Mouse (Mus musculus) hindbrain, postnatal 0 days (tissue): ENCODE data around the gene Lrrc8d. TPM values are rescaled to one million over a fixed set of nuclear protein-coding genes. Genes with fewer than 3 reads are reported as not detected.
A peak's percentile ranks its signal among the peaks of the same experiment; 100 is the strongest.
"Not testable (repeated sequence)": the region's sequence is repeated elsewhere in the genome, so short reads cannot be mapped to it uniquely, and the experiment has no call there.

Experiments
- ATAC-seq: fragments of 200-750 bp; cut with Nextera tagmentation; 2 replicates; pipeline ENCODE4 v1.8.0; 2017; ENCODE audit warnings: mild to moderate bottlenecking, moderate TSS enrichment, moderate library complexity
- DNase-seq: peaks from one replicate; pipeline ENCODE4 v3.0.0-alpha.2; 2015; ENCODE audit warnings: low spot score
- H3K27ac ChIP-seq: fragments of 300-500 bp; sonication (generic); 2 replicates; pipeline ENCODE4 v1.5.1; 2014; ENCODE audit warnings: mild to moderate bottlenecking
- H3K27me3 ChIP-seq: fragments of 300-500 bp; sonication (generic); 2 replicates; pipeline ENCODE4 v1.6.1; 2014; ENCODE audit warnings: low read length, mixed read lengths; ENCODE audit not compliant: insufficient read depth
- H3K36me3 ChIP-seq: fragments of 300-500 bp; sonication (generic); 2 replicates; pipeline ENCODE4 v1.6.1; 2014; ENCODE audit warnings: low read length, mixed read lengths; ENCODE audit not compliant: insufficient read depth
- H3K4me1 ChIP-seq: fragments of 300-500 bp; sonication (generic); 2 replicates; pipeline ENCODE4 v1.6.1; 2014; ENCODE audit warnings: antibody characterized with exemption, low read length, mixed read lengths; ENCODE audit not compliant: insufficient read depth
- H3K4me2 ChIP-seq: fragments of 300-500 bp; sonication (generic); 2 replicates; pipeline ENCODE4 v1.6.1; 2014; ENCODE audit warnings: low read depth, mild to moderate bottlenecking, low read length, moderate library complexity, mixed read lengths
- H3K4me3 ChIP-seq: fragments of 300-500 bp; sonication (generic); 2 replicates; pipeline ENCODE4 v1.5.1; 2014; ENCODE audit warnings: low read length
- H3K9ac ChIP-seq: fragments of 300-500 bp; sonication (generic); replicated peaks from 2 replicates; pipeline ENCODE4 v1.6.1; 2014; ENCODE audit warnings: mild to moderate bottlenecking, low read length, moderate library complexity, mixed read lengths
- H3K9me3 ChIP-seq: fragments of 300-500 bp; sonication (generic); 2 replicates; pipeline ENCODE4 v1.6.1; 2016; ENCODE audit warnings: low read length, mixed read lengths
- CTCF ChIP-seq: IDR thresholded peaks from 2 replicates; pipeline ENCODE4 v1.5.1; 2016; ENCODE audit warnings: antibody characterized with exemption, control low read depth, low read depth
- WGBS: fragments of 180-500 bp; shearing (Covaris S2); extraction: QIAGEN DNeasy Blood & Tissue Kit; methylation state at CpG from one replicate; pipeline ENCODE4 v1.1.7; 2014; 5-methylcytosine and 5-hydroxymethylcytosine counted together
- polyA plus RNA-seq: library from polyadenylated mRNA; unstranded; fragments of >200 nt; fragmentation: Nextera tagmentation; extraction: Ambion mirVana; gene quantifications from 2 replicates; pipeline ENCODE4 v1.2.1, GENCODE M21; 2015
- total RNA-seq: library from RNA; depleted of rRNA; stranded (reverse); fragments of >200 nt; gene quantifications from 2 replicates; pipeline ENCODE4 v1.2.3, GENCODE M21; 2014

The Lrrc8d gene
- total and polyA plus RNA-seq, 2 experiments from 2014 or later: 11.7 to 27.7 TPM

DNA sequence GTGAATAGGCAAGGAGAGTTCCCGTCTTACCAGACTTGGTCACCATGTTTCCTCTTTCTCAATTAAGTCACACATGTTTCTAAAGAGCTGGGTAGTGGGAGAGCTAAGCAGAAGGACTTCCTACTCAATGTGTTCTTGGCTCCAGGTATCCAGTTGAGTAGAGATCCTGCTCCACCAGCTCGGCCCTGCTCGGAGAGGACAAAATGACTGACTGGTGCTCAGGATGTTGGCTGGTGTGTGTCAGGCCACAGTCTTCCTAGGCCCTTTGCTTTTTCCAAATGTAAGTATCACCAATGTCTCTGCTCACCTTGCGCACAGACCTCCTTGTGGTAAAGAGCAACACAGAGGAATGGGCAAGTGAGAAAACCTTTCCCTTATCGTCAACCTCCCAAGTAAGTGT is 161.8 kb downstream of the Lrrc8d start:
- 94% methylated on average over 5 of the region's 5 CpGs for WGBS

GRCm38 (mm10) chr5:105865110-105865628 is 165.4 kb downstream of the Lrrc8d start:
- not testable (repeated sequence) for H3K36me3 ChIP-seq, H3K27me3 ChIP-seq, ATAC-seq, H3K4me3 ChIP-seq, H3K9ac ChIP-seq, H3K9me3 ChIP-seq, DNase-seq, H3K27ac ChIP-seq, H3K4me1 ChIP-seq, H3K4me2 ChIP-seq
- WGBS: 52% methylated on average over 5 of the region's 5 CpGs

More for the DNA sequence above, 161.8 kb downstream of the Lrrc8d start:
- Histone ChIP-seq H3K27ac (no peak overlapping the region), H3K4me2 (no peak overlapping the region), H3K36me3 (no peaks in the 10 kb centered on the region), H3K4me1 (no peaks in the 10 kb centered on the region), H3K27me3 (no peaks in the 10 kb centered on the region), H3K9me3 (no peaks in the 10 kb centered on the region), H3K4me3 (no peak overlapping the region), H3K9ac (no peak overlapping the region)
- DNase-seq (no peak), ATAC-seq (no peak)
- no peak for TF ChIP-seq CTCF

DNA sequence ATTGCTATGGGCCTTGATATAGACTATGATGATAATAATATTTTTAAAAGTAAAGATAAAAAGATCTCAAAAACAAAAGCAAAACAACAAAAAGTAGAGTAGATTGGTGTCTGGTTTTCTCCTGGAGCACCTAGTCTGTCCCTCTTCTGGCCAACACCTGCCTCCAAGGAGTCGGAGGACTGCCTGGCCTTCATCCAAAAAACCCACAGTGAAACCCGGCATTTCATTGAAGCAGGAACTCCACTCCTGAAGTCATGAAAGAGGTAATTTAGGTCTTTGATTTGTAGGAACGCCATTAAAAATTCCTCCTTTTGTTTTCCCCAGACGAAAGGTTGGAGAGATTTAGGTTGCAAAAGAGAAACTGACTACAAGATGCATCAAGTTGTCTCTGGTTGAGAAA is 167.7 kb downstream of the Lrrc8d start:
- no peaks in the 10 kb centered on the region; the same call in 1 of the 2 replicates for H3K4me1 ChIP-seq
- H3K36me3 ChIP-seq: no peaks in the 10 kb centered on the region
- no peaks in the 10 kb centered on the region for H3K27me3 ChIP-seq
- 18% methylated on average over 4 of the region's 4 CpGs for WGBS
- no peak overlapping the region for H3K9ac ChIP-seq
- no peak for ATAC-seq
- TF ChIP-seq CTCF: no peak
- H3K9me3 ChIP-seq: no peaks in the 10 kb centered on the region
- no peak overlapping the region for H3K4me3 ChIP-seq
- no peak for DNase-seq
- no peak overlapping the region for H3K4me2 ChIP-seq
- H3K27ac ChIP-seq: no peak overlapping the region

DNA sequence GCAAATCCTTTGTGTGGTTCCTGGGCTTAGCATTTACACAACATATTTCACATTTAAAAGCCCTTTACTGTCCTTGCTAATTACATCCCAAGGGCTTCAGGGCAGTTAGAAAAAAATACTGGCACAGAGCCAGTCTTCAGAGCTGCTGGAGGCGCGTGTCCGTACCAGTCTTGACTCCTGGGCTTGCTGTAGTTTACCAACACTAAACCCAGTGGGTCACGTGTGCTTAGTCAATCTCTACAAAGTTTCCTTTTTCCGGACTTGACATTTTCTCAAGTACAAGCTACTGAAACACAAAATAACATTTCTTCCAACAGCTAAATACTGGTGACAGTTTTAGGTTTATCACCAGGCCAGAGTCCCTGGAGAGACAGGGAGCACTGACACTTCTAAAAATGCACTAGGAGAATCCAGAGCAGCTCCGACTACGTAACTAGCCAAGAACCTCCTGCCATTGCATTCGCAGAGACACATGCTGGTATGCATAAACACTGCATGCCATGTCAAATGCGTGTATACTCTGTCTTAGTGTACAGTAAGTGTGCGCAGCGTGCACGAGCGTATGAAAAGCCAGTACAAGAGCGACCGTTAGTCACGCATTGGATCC is 168.2 kb downstream of the Lrrc8d start:
- DNase-seq (peak; percentile 63), ATAC-seq (peak; percentile 48; the same call in 1 of the 2 replicates)
- Histone ChIP-seq H3K4me3 (no peak overlapping the region), H3K9ac (no peak overlapping the region), H3K36me3 (no peaks in the 10 kb centered on the region), H3K9me3 (no peaks in the 10 kb centered on the region), H3K4me1 (no peaks in the 10 kb centered on the region; the same call in 1 of the 2 replicates), H3K4me2 (no peak overlapping the region), H3K27ac (no peak overlapping the region), H3K27me3 (no peaks in the 10 kb centered on the region)
- TF ChIP-seq CTCF: no peak
- 49% methylated on average over 16 of the region's 16 CpGs for WGBS

GRCm38 (mm10) chr5:105868593-105868992 is 168.8 kb downstream of the Lrrc8d start:
- Histone ChIP-seq H3K4me2 (no peak overlapping the region), H3K4me1 (no peaks in the 10 kb centered on the region; the same call in 1 of the 2 replicates), H3K9me3 (no peaks in the 10 kb centered on the region), H3K36me3 (no peaks in the 10 kb centered on the region), H3K27me3 (no peaks in the 10 kb centered on the region), H3K27ac (no peak overlapping the region), H3K4me3 (no peak overlapping the region), H3K9ac (no peak overlapping the region)
- DNase-seq (peak; percentile 92), ATAC-seq (peak; percentile 73; the same call in 1 of the 2 replicates)
- TF ChIP-seq CTCF: peak; percentile 98
- 21% methylated on average over 3 of the region's 3 CpGs for WGBS

- Histone ChIP-seq H3K9ac (no peak overlapping the region), H3K27ac (no peak overlapping the region), H3K36me3 (no peaks in the 10 kb centered on the region), H3K4me2 (no peak overlapping the region), H3K4me1 (no peaks in the 10 kb centered on the region; the same call in 1 of the 2 replicates), H3K4me3 (no peak overlapping the region), H3K27me3 (no peaks in the 10 kb centered on the region), H3K9me3 (no peaks in the 10 kb centered on the region)
- no peak for TF ChIP-seq CTCF
- ATAC-seq (no peak), DNase-seq (no peak)
- 92% methylated on average over 7 of the region's 7 CpGs for WGBS
These were observed 170.0 kb downstream of the Lrrc8d start for GRCm38 (mm10) chr5:105869739-105870138.

- Histone ChIP-seq H3K4me1 (no peaks in the 10 kb centered on the region; the same call in 1 of the 2 replicates), H3K27ac (no peak overlapping the region), H3K4me2 (no peak overlapping the region), H3K27me3 (no peaks in the 10 kb centered on the region), H3K9me3 (no peaks in the 10 kb centered on the region), H3K4me3 (no peak overlapping the region), H3K36me3 (no peaks in the 10 kb centered on the region), H3K9ac (no peak overlapping the region)
- DNase-seq (no peak), ATAC-seq (no peak)
- WGBS: 76% methylated on average over 3 of the region's 3 CpGs
- TF ChIP-seq CTCF: no peak
These were observed 171.4 kb downstream of the Lrrc8d start for GRCm38 (mm10) chr5:105871140-105871539.
